Mouse (Mus musculus): ENCODE measurements around the gene Hs6st3.

DNA sequence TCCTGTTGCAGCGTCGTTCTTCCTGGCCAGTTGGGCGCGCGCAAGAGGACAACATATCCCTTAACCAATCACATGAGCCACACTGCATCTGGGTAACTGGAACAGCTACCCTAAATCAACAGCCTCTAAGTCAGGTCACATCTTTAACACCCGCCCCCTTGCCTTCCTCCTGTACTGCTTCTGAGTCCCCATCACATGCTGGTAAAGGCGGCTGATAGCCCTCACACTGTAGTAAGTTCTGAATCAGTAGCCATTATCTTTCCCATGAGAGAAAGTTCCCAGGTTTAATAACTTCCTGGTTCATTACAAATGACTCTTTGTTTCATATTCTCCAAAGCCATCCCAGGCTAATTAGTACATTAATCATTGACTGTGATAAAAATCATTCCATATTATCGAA, 757.0 kb downstream of the Hs6st3 start:
- TF ChIP-seq CTCF (IDR thresholded peaks at IDR 0.05; ENCODE audit: low read depth): no peak
- TF ChIP-seq EP300 (IDR thresholded peaks at IDR 0.05; ENCODE audit: low read depth): no peak
